Mouse (Mus musculus): ENCODE results near the gene Gm10073. TPM values are rescaled to one million over a fixed set of nuclear protein-coding genes. Genes with fewer than 3 reads are reported as not detected.

The Gm10073 gene
- polyA plus RNA-seq, 1 experiment from 2014 or later = 5.9 TPM

Other genes starting within 250 kb of the Gm10073 start
- 11.1 and 11.8 TPM in 2 replicates for gene Smpd3, start 235.5 kb downstream of the Gm10073 start, polyA plus RNA-seq (2014; fragmentation: Nextera tagmentation; extraction: Ambion mirVana)
- gene Zfp90, start 158.1 kb downstream of the Gm10073 start, polyA plus RNA-seq (2014; fragmentation: Nextera tagmentation; extraction: Ambion mirVana) = 32.8 and 34.0 TPM in 2 replicates
- gene 6030452D12Rik, start 72.9 kb downstream of the Gm10073 start, polyA plus RNA-seq (2014; fragmentation: Nextera tagmentation; extraction: Ambion mirVana) = not detected in 2 replicates
- 3.8 and 4.8 TPM in 2 replicates for gene Cdh3, start 62.6 kb downstream of the Gm10073 start, polyA plus RNA-seq (2014; fragmentation: Nextera tagmentation; extraction: Ambion mirVana)
- 5.1 and 5.7 TPM in 2 replicates for gene Cdh1, start 29.9 kb upstream of the Gm10073 start, polyA plus RNA-seq (2014; fragmentation: Nextera tagmentation; extraction: Ambion mirVana)
- 10.6 and 12.4 TPM in 2 replicates for gene Tango6, start 109.6 kb upstream of the Gm10073 start, polyA plus RNA-seq (2014; fragmentation: Nextera tagmentation; extraction: Ambion mirVana)

All from forebrain, embryonic 11.5 days (tissue).